Mouse (Mus musculus): ENCODE measurements around the gene Gm21988. TPM values are rescaled to one million over a fixed set of nuclear protein-coding genes. Genes with fewer than 3 reads are reported as not detected.
A peak's percentile ranks its signal among the peaks of the same experiment; 100 is the strongest.

The Gm21988 gene
- polyA plus RNA-seq, 1 experiment from 2014 or later: 11.5 TPM

GRCm38 (mm10) chr11:70215301-70215700, 24.3 kb downstream of the Gm21988 start:
- ATAC-seq (ENCODE audit: insufficient read depth, low FRiP score, low TSS enrichment) (no peak), DNase-seq (ENCODE audit: low spot score) (no peak)
- H3K9me3 ChIP-seq (ENCODE audit: control insufficient read depth, low read length): no peaks in the 10 kb centered on the region
- no peak overlapping the region for H3K9ac ChIP-seq (ENCODE audit: low read length)
- no peaks in the 10 kb centered on the region for H3K36me3 ChIP-seq (ENCODE audit: control insufficient read depth, insufficient read depth, low read length)
- no peak overlapping the region for H3K27ac ChIP-seq (ENCODE audit: low read depth, low read length)
- WGBS: 6% methylated on average over 22 of the region's 22 CpGs
- no peak overlapping the region for H3K4me2 ChIP-seq (ENCODE audit: low read depth)
- H3K4me3 ChIP-seq (ENCODE audit: low read depth, low read length): 0 out of 2 replicates have a peak overlapping the region, but pooled peaks have one; percentile 6
- peaks cover 28% of the 10 kb centered on the region for H3K4me1 ChIP-seq (ENCODE audit: control insufficient read depth, insufficient read depth, low read length)
- peaks cover 48% of the 10 kb centered on the region for H3K27me3 ChIP-seq (ENCODE audit: control insufficient read depth, insufficient read depth, low read length)

GRCm38 (mm10) chr11:70214856-70215209, 24.8 kb downstream of the Gm21988 start:
- DNase-seq (ENCODE audit: low spot score) (no peak), ATAC-seq (ENCODE audit: insufficient read depth, low FRiP score, low TSS enrichment) (no peak)
- no peak overlapping the region for H3K27ac ChIP-seq (ENCODE audit: low read depth, low read length)
- H3K9me3 ChIP-seq (ENCODE audit: control insufficient read depth, low read length): no peaks in the 10 kb centered on the region
- peaks cover 26% of the 10 kb centered on the region for H3K4me1 ChIP-seq (ENCODE audit: control insufficient read depth, insufficient read depth, low read length)
- H3K27me3 ChIP-seq (ENCODE audit: control insufficient read depth, insufficient read depth, low read length): peaks cover 48% of the 10 kb centered on the region
- H3K36me3 ChIP-seq (ENCODE audit: control insufficient read depth, insufficient read depth, low read length): no peaks in the 10 kb centered on the region
- peak overlapping the region; percentile 25; the same call in 1 of the 2 replicates for H3K4me3 ChIP-seq (ENCODE audit: low read depth, low read length)
- peak overlapping the region; percentile 47 for H3K4me2 ChIP-seq (ENCODE audit: low read depth)
- no peak overlapping the region for H3K9ac ChIP-seq (ENCODE audit: low read length)
- 4% methylated on average over 18 of the region's 18 CpGs for WGBS

DNA sequence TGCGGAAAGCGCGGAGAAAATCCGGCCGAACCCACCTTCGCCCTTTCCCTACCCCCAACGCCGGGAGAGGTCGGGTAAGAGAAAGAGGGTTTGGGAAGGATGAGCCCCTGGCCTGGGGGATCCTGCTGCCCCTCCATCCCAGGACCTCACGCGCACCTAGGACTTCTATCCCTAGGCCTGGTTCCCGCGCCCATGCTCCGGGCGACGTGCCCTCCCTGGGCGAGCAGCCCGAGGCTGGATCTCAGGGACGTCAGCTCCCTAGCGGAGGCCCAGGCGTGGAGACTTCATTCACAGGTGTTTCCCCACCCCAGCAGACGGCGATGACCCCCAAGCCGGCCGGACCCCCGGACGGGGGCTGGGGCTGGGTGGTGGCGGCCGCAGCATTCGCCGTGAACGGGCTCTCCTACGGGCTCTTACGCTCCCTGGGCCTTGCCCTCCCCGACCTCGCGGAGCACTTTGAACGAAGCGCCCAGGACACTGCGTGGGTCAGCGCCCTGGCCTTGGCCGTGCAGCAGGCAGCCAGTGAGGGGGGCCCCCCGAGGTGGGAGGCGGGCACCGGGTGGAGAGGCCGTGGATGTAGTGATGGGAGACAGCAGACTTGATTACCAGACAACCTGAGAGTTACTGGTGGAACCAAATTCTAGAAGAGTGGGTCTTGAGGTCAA, 25.3 kb downstream of the Gm21988 start:
- Histone ChIP-seq H3K27ac (ENCODE audit: low read depth, low read length) (no peak overlapping the region), H3K4me1 (ENCODE audit: control insufficient read depth, insufficient read depth, low read length) (peaks cover 23% of the 10 kb centered on the region), H3K4me3 (ENCODE audit: low read depth, low read length) (peak overlapping the region; percentile 25), H3K27me3 (ENCODE audit: control insufficient read depth, insufficient read depth, low read length) (peaks cover 48% of the 10 kb centered on the region), H3K9me3 (ENCODE audit: control insufficient read depth, low read length) (no peaks in the 10 kb centered on the region), H3K9ac (ENCODE audit: low read length) (peak overlapping the region; percentile 28), H3K4me2 (ENCODE audit: low read depth) (peak overlapping the region; percentile 47), H3K36me3 (ENCODE audit: control insufficient read depth, insufficient read depth, low read length) (no peaks in the 10 kb centered on the region)
- ATAC-seq (ENCODE audit: insufficient read depth, low FRiP score, low TSS enrichment) (peak; percentile 31; the same call in 1 of the 2 replicates), DNase-seq (ENCODE audit: low spot score) (no peak)
- WGBS: 1% methylated on average over 46 of the region's 46 CpGs

DNA sequence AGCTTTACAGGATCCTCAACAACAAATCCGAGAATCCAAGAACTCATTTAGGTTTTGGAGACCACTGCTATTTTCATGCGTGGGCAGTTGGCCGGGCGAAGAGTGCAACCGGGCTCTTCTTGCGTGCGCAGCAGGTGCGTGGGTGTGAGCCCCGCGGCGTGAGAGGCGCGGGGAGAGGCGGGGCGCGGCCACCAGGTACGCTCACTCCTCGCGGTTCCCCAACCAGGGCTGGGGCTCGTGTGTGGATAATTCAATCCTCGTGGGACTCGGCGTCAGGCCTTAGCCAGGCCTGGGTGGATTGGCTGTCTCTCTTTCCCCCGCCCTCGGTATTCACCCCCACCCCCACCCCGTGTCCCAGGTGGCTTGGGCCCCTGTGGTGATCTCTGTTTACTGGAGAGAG, 25.9 kb downstream of the Gm21988 start:
- Histone ChIP-seq H3K27me3 (ENCODE audit: control insufficient read depth, insufficient read depth, low read length) (peaks cover 48% of the 10 kb centered on the region), H3K27ac (ENCODE audit: low read depth, low read length) (no peak overlapping the region), H3K9ac (ENCODE audit: low read length) (peak overlapping the region; percentile 28), H3K9me3 (ENCODE audit: control insufficient read depth, low read length) (no peaks in the 10 kb centered on the region), H3K36me3 (ENCODE audit: control insufficient read depth, insufficient read depth, low read length) (no peaks in the 10 kb centered on the region), H3K4me2 (ENCODE audit: low read depth) (peak overlapping the region; percentile 47), H3K4me1 (ENCODE audit: control insufficient read depth, insufficient read depth, low read length) (peaks cover 17% of the 10 kb centered on the region), H3K4me3 (ENCODE audit: low read depth, low read length) (peak overlapping the region; percentile 25)
- WGBS: 7% methylated on average over 26 of the region's 26 CpGs
- ATAC-seq (ENCODE audit: insufficient read depth, low FRiP score, low TSS enrichment): no peak
- DNase-seq (ENCODE audit: low spot score): no peak

DNA sequence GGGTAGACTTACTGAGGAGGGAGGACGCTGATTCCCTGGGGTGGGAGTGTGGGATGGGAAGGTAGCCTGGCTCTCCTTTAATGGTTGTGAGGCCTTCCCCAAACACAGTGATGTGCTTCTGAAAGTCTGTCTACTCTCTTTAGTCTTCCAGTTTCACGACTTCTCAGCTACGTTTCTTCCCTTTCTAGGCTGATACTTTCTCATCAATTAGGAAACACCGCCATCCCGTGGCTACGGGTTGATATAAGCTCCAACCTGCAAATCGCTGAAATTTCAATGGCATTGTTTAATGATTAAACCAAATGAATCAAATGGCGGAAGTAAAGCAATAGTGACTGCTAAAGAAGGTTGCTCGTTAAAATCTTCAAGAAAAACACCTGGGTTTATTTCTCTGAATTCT, 26.7 kb downstream of the Gm21988 start:
- H3K4me3 ChIP-seq (ENCODE audit: low read depth, low read length): no peak overlapping the region
- ATAC-seq (ENCODE audit: insufficient read depth, low FRiP score, low TSS enrichment) (no peak), DNase-seq (ENCODE audit: low spot score) (peak; percentile 56)
- no peak overlapping the region for H3K9ac ChIP-seq (ENCODE audit: low read length)
- no peak overlapping the region for H3K27ac ChIP-seq (ENCODE audit: low read depth, low read length)
- H3K9me3 ChIP-seq (ENCODE audit: control insufficient read depth, low read length): no peaks in the 10 kb centered on the region
- no peaks in the 10 kb centered on the region for H3K36me3 ChIP-seq (ENCODE audit: control insufficient read depth, insufficient read depth, low read length)
- H3K4me1 ChIP-seq (ENCODE audit: control insufficient read depth, insufficient read depth, low read length): peaks cover 16% of the 10 kb centered on the region
- 12% methylated on average over 9 of the region's 9 CpGs for WGBS
- peaks cover 48% of the 10 kb centered on the region for H3K27me3 ChIP-seq (ENCODE audit: control insufficient read depth, insufficient read depth, low read length)
- H3K4me2 ChIP-seq (ENCODE audit: low read depth): no peak overlapping the region

GRCm38 (mm10) chr11:70212423-70212822, 27.2 kb downstream of the Gm21988 start, which contains the start of gene Slc16a11:
TSS of gene Slc16a11 (plus strand) at chr11:70212752.
- H3K27ac ChIP-seq (ENCODE audit: low read depth, low read length): no peak within 1 kb of the TSS
- DNase-seq (ENCODE audit: low spot score): no peak
- ATAC-seq (ENCODE audit: insufficient read depth, low FRiP score, low TSS enrichment): no peak
- no peak within 1 kb of the TSS for H3K9ac ChIP-seq (ENCODE audit: low read length)
- no peak within 1 kb of the TSS for H3K4me3 ChIP-seq (ENCODE audit: low read depth, low read length)
- H3K27me3 ChIP-seq (ENCODE audit: control insufficient read depth, insufficient read depth, low read length): peaks cover 48% of the 10 kb centered on the region
- no peaks in the 10 kb centered on the region for H3K9me3 ChIP-seq (ENCODE audit: control insufficient read depth, low read length)
- H3K36me3 ChIP-seq (ENCODE audit: control insufficient read depth, insufficient read depth, low read length): no peaks in the 10 kb centered on the region
- no peak within 1 kb of the TSS for H3K4me2 ChIP-seq (ENCODE audit: low read depth)
- WGBS: 67% methylated on average over 6 of the region's 6 CpGs
- H3K4me1 ChIP-seq (ENCODE audit: control insufficient read depth, insufficient read depth, low read length): peaks cover 16% of the 10 kb centered on the region

DNA sequence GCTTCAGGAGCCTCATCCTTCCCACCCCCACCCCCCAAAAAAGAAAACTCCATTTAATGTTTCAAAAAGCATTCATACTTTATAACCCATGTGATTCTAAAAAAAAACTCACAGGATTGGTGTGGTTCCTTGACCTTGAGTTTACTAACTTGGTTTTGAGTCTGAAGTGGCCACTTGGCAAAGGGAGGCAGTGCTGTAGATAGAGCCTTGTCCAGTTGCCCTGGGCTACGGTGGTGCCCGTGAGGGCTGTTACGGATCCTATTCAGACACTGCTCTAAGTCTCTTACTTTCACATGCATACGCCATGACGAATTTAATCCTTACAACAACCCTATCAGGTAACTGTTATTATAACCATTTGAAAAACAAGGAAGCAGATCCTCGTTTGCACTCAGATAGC, 27.7 kb downstream of the Gm21988 start:
- Histone ChIP-seq H3K9me3 (ENCODE audit: control insufficient read depth, low read length) (no peaks in the 10 kb centered on the region), H3K27ac (ENCODE audit: low read depth, low read length) (no peak overlapping the region), H3K36me3 (ENCODE audit: control insufficient read depth, insufficient read depth, low read length) (no peaks in the 10 kb centered on the region), H3K9ac (ENCODE audit: low read length) (no peak overlapping the region), H3K4me1 (ENCODE audit: control insufficient read depth, insufficient read depth, low read length) (peaks cover 16% of the 10 kb centered on the region), H3K4me2 (ENCODE audit: low read depth) (no peak overlapping the region), H3K4me3 (ENCODE audit: low read depth, low read length) (no peak overlapping the region), H3K27me3 (ENCODE audit: control insufficient read depth, insufficient read depth, low read length) (peaks cover 47% of the 10 kb centered on the region)
- DNase-seq (ENCODE audit: low spot score) (no peak), ATAC-seq (ENCODE audit: insufficient read depth, low FRiP score, low TSS enrichment) (no peak)
- 84% methylated on average over 6 of the region's 6 CpGs for WGBS

DNA sequence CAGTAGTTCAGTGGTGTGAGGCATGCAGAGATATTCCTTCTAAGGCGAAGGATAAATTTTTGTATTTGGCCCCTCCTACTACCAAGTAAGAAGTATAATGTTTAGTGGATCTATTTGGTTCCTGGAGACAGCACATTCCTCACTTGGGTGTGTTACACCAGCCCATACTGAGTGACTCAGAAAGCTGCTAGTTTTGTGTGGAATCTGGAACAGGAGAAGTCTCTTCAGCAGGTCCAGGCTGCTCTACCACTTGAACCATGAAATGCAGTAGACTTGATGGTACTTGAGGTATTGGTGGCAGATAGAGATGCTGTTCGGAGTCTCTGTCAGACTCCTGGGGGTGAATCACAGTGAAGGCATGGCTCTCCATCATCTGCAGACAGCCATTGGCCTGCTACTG, 28.9 kb downstream of the Gm21988 start:
- no peak overlapping the region for H3K9ac ChIP-seq (ENCODE audit: low read length)
- no peak for DNase-seq (ENCODE audit: low spot score)
- H3K4me2 ChIP-seq (ENCODE audit: low read depth): no peak overlapping the region
- H3K27me3 ChIP-seq (ENCODE audit: control insufficient read depth, insufficient read depth, low read length): peaks cover 36% of the 10 kb centered on the region
- no peak overlapping the region for H3K27ac ChIP-seq (ENCODE audit: low read depth, low read length)
- H3K4me1 ChIP-seq (ENCODE audit: control insufficient read depth, insufficient read depth, low read length): peaks cover 16% of the 10 kb centered on the region
- WGBS: 91% methylated on average over 2 of the region's 2 CpGs
- no peaks in the 10 kb centered on the region for H3K9me3 ChIP-seq (ENCODE audit: control insufficient read depth, low read length)
- no peaks in the 10 kb centered on the region for H3K36me3 ChIP-seq (ENCODE audit: control insufficient read depth, insufficient read depth, low read length)
- H3K4me3 ChIP-seq (ENCODE audit: low read depth, low read length): no peak overlapping the region
- no peak for ATAC-seq (ENCODE audit: insufficient read depth, low FRiP score, low TSS enrichment)

DNA sequence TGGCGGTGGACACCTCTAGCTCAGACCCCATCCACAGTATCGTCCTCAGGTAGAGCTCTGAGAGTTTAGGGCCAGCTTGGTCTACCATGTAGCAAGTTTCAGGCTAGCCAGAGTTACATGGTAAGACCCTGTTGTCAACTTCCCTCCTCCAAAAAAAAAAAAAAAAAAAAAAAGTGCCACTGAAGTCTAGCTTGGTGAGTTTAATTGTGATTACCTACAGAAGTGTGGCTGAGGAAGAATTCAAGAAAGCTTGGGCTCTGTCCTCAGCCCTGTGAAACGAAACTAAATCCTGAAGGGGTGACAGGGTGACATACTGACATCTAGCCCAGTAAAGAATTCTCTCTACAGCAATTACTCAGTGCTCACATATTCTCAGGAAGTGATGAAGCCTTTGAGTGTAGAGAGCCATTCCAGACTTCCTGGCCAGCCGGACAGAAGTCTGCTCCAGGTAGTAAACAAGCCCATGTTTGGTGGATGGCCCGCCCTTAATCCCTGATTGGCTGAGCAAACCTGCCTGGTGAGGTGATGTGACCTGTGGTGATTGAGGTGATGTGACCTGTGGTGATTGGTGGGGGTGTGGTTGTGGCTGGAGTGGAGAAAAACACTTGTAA, 30.7 kb downstream of the Gm21988 start:
- Histone ChIP-seq H3K4me3 (ENCODE audit: low read depth, low read length) (no peak overlapping the region), H3K4me2 (ENCODE audit: low read depth) (no peak overlapping the region), H3K27me3 (ENCODE audit: control insufficient read depth, insufficient read depth, low read length) (peaks cover 18% of the 10 kb centered on the region), H3K9me3 (ENCODE audit: control insufficient read depth, low read length) (no peaks in the 10 kb centered on the region), H3K4me1 (ENCODE audit: control insufficient read depth, insufficient read depth, low read length) (peaks cover 3% of the 10 kb centered on the region; the same call in 1 of the 2 replicates), H3K9ac (ENCODE audit: low read length) (no peak overlapping the region), H3K27ac (ENCODE audit: low read depth, low read length) (no peak overlapping the region), H3K36me3 (ENCODE audit: control insufficient read depth, insufficient read depth, low read length) (no peaks in the 10 kb centered on the region)
- DNase-seq (ENCODE audit: low spot score) (no peak), ATAC-seq (ENCODE audit: insufficient read depth, low FRiP score, low TSS enrichment) (no peak)
- WGBS: 77% methylated on average over 5 of the region's 5 CpGs

Data from neural tube, embryonic 11.5 days (tissue).